Mouse (Mus musculus): Measurements from ENCODE around the gene Eef1a2.

- TF ChIP-seq POLR2A (IDR thresholded peaks at IDR 0.05; ENCODE audit: borderline replicate concordance, low read depth, low read length) (no peak), CTCF (IDR thresholded peaks at IDR 0.05; ENCODE audit: low read depth, low read length) (no peak)
Measured at GRCm38 (mm10) chr2:181144675-181145074, 12.1 kb downstream of the Eef1a2 start.
